Mouse (Mus musculus): ENCODE measurements around the gene Arhgef9.

Gene Arhgef9

DNA sequence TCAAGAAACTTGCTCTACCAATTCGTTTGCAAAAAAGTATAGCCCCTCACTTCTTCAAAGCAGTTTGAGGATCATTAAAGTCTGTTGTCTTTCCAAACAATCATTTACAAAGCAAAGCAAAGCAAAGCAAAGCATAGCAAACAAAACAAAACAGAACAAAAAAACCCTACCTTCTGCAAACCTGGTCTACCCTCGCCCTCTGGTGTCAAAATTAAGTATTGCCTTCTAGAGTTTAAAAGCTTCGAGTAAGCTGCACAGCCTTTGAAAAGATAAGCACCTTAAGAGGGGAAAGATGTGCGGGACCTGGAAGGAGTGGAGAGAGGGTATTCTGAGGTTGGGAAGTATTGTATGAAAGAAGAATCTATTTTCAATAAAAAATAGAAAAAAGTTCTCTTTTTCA, 184.6 kb downstream of the Arhgef9 start:
- in situ Hi-C loops (cut with MboI; ENCODE audit: unreplicated experiment in 2 of 2), result no loop called here

Data from v-Abl transformed pro-B cells (cell line).